Mouse (Mus musculus): ENCODE measurements around the gene Gm35315. TPM values are rescaled to one million over a fixed set of nuclear protein-coding genes. Genes with fewer than 3 reads are reported as not detected.
"Not testable (repeated sequence)": the region's sequence is repeated elsewhere in the genome, so short reads cannot be mapped to it uniquely, and the experiment has no call there.

The Gm35315 gene
- 0.90 and 1.2 TPM in 2 replicates for polyA plus RNA-seq (2012; rRNA removed)

DNA sequence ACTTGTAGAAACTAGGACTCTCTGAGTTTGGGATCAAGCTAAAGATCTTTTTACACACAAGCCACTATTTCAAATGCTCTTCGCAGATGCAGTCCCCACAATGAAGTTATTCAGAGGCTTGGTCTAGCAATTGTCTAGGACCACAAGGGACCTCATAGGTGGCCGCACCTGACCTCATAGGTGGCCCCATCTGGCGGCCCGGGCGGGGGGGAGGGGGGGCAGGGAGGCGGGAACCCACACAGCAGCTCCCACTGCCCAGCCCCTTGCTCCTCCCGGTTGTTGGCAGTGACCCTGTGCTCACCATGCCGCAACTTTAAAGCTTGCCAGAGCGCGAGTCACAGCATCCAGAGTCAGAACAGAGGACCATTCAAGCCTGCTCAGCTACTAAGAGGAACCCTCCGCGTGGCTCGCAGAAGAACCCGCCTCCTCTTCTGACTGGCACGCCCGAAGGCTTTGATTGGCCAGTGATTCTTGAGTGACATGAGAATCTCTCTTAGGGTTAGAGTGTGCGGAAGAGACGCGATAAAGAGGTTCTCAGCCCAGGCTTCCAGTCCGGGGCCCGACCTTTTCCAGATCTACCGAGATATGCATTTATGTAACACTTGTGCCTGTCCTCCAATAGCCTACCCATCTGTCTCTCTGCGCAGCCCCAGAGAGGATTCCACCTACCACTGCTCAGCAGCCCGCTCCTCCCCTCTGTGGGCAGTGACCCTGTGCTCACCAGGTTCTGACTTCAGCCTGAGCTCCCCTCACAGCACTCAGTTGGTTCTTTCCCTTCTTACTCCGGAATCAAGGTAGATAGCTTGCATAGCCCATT, at the start of gene Gm35315:
TSS of gene Gm35315 (minus strand) at position 391 of the 817 bp plus-strand sequence.
- DNase-seq (ENCODE audit: extremely low spot score in 1 of 2, low spot score in 1 of 2), result peak; percentile 90 to 92

DNA sequence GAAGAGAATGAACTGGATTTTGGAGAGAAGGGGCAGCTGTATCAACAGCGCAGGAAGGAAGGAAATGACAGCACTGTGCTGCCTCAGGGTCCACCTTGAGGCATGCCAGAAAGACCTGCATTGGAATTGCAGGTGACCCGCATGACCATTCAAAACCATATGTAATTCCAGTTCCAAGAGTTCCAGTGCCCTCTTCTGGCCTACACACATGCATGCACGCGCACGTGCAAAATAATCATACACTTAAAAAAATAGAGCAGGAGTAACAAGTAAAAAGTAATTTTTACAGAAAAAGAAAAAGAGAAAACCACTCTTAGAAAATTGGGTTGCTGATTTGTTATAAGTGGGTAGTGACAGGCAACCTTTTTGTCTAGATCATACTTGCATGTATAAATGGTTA, 48.8 kb upstream of the Gm35315 start:
- DNase-seq (ENCODE audit: extremely low spot score in 1 of 2, low spot score in 1 of 2), result no peak

DNA sequence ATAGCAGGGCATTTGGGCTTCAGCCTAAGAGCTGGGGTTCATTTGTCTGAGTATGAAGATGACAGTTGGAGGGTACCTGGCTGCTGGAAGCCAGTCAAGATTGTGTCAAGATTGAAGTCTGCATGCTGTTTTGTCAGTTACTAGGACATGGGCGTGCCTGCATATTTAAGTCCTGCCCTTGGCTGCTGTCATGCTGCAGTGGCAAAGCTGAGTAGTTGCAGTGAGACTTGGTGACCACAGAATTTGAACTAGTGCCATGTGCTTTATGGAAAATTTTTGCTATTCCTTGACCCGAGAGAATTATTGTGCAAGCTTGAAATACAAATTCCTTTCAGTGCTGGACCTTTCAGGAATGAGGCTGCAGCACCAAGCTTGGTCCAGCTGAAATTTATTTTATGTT, 48.1 kb upstream of the Gm35315 start:
- no peak for DNase-seq (ENCODE audit: extremely low spot score in 1 of 2, low spot score in 1 of 2)

DNA sequence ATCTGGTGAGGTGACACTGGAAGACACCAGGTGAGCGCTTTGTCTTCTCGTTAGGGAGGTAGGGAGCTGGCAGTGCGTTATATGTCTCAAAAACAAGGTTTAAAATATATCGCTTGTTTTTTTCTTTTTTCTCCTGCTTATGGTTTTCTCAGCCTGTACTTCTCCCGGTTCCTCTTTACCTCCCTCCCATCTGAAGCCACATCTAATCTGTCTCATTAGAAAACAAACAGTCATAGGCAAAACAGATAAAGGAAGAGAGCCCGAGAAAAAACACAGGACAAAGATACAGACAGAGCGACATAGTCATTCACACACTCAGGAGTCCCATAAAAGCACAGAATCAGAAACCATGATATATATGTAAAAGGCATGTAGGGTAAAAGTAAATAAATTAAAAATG, 46.2 kb upstream of the Gm35315 start:
- DNase-seq (ENCODE audit: extremely low spot score in 1 of 2, low spot score in 1 of 2), result no peak

DNA sequence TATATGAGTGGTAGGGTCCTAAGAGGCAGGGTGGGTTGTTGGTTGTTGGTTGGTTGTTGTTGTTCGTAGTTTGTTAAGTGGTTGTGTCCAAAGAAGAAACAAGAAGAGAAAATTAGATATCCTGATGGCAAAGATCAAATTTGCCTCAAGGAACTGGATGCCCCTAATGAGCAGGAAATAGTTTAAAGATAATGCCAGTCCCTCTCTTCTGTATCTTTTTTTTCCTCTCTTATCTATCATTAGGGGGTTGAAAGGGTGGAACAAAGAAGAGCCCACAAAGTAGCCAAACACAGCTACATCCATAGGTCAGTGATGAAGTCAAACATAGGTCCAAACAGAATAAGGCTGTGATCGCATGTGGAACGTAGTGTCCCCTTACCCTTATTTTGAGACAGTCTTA, 45.1 kb upstream of the Gm35315 start:
- DNase-seq (ENCODE audit: extremely low spot score in 1 of 2, low spot score in 1 of 2), result no peak

DNA sequence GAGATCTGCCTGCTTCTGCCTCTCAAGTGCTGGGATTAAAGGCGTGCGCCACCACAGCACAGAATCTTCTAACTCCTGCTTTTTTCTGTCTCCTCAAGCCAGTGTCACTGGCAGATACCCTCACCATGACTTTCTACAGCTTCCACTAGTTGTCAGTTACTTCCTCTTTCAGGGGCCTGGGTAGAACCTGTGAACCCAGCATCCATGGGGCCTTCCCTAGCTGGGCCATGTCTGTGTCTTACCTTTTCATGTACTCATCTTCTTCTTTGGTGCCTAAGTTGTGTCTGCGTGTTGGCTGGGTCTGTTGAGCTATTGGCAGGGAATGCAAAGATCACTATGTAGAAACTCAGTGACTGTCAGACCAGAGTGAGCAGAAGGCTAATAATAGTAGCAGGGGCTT, 43.6 kb upstream of the Gm35315 start:
- no peak for DNase-seq (ENCODE audit: extremely low spot score in 1 of 2, low spot score in 1 of 2)

DNA sequence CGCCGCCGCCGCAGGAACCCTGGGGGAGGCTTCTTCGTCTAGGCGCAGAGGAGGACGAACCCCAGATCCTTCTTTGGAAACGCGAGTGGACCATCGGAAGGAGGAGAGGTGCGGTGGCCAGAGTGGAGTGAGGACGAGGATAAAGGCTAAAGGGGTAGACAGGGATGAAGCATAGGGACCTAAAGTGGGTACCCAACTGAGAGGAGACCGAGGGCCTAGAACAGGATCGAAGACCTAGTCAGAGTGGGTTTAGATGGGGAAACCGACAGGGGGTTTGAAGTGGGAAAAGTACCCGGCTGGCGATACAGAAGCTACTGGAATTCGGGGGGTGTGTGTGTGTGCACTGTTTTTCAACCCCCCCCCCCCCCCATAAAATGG, 41.9 kb upstream of the Gm35315 start:
- DNase-seq (ENCODE audit: extremely low spot score in 1 of 2, low spot score in 1 of 2), result no peak

DNA sequence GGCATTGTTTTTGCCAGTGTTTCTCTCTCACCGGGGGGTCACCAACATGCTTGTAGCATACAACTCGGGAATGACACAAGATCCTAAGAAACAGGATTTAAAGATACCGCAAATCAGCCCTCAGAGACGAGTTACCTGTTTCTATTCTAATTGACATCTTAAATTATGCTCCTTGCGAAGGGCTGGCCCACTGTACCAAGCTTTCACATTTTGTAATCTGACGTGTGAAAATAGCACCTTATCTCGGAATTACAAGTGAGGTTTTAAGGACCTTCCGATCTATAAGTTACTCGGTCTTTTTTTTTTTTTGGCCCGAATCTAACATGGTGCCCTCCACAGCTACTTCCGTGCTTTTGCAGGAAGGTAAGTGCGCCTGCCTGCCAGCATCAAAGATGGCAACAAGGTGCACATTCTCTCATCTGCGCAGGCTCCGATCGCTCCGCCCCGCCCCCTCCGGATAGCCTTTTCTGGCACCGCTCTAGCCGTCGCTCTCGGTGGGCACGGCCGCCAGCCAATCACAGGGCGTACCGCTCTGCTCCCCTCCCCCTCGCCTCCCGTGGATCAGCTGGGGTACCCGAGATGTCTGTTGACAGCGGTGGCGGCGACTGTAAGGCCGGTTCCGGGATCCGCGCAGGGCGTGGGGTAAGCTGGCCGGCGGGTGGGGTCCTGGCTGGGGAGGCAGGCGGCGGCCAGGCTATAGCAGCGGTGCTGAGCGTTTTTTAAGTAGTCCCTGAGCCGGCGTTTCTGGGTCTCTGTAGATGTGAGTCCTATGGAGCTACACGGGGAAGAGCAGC, 41.3 kb upstream of the Gm35315 start, which contains the start of gene Chfr:
TSS of gene Chfr (plus strand) at position 550 of the 794 bp plus-strand sequence.
- DNase-seq (ENCODE audit: extremely low spot score in 1 of 2, low spot score in 1 of 2), result peak; percentile 98 to 100

DNA sequence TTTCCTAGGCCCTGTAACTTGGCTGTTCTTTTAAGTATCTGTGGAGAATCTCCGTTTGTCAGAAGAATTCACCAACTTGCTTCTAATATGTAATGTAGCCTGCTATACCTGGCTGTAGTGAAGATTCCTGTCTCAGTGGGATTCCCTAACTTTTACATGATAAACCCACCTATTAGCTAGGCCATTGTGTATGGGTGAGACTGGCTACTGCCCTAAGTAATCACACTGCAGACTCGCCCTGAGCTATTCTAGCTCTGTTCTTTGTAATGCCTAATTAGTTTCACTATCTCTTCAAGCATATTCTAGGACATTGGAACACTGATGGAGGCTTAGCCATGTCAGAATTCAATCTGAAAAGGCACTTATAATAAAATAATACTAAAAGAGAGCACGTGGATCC, 28.2 kb upstream of the Gm35315 start:
- DNase-seq (ENCODE audit: extremely low spot score in 1 of 2, low spot score in 1 of 2), result not testable (repeated sequence)

DNA sequence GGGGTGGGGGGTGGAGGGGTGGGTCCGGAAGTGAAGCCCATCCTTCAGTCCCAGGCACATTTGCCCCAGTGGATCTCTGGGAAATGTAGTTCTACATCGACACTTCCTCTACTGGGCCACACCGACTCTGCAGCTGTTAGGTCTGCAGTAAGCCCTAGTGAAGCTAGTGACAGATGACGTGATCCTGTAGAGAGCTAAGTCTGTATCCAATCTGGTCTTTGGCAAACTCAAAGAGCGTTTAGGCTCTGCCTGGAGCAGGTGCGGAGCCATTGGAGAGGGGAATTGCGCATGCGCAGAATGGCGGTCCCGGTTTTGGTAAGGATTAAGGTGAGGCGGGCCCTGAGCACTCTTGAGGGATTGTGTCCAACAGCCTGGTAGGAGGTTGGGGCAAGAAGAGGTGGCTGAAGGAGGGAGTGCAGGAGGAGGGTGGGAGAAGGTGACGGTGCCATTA, 15.8 kb upstream of the Gm35315 start, which contains the start of gene Zfp605:
TSS of gene Zfp605 (plus strand) at position 102 of the 451 bp plus-strand sequence.
- DNase-seq (ENCODE audit: extremely low spot score in 1 of 2, low spot score in 1 of 2), result peak; percentile 94 to 96

DNA sequence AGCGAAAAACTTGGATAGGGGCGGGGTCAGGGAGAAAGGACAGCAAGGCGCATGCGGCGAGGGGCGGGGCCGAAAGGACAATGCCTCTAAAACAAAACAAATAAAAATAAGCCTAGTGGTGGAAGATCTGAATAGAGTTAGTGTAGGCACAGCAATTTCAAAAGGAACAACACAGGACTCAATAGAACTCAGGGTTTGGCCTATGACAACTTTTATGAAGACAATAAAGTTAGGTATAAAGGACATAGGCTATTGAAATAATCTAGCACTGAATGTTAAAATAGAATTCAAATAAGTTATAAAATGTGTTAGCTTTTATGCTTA, 14.0 kb upstream of the Gm35315 start:
- no peak for DNase-seq (ENCODE audit: extremely low spot score in 1 of 2, low spot score in 1 of 2)

DNA sequence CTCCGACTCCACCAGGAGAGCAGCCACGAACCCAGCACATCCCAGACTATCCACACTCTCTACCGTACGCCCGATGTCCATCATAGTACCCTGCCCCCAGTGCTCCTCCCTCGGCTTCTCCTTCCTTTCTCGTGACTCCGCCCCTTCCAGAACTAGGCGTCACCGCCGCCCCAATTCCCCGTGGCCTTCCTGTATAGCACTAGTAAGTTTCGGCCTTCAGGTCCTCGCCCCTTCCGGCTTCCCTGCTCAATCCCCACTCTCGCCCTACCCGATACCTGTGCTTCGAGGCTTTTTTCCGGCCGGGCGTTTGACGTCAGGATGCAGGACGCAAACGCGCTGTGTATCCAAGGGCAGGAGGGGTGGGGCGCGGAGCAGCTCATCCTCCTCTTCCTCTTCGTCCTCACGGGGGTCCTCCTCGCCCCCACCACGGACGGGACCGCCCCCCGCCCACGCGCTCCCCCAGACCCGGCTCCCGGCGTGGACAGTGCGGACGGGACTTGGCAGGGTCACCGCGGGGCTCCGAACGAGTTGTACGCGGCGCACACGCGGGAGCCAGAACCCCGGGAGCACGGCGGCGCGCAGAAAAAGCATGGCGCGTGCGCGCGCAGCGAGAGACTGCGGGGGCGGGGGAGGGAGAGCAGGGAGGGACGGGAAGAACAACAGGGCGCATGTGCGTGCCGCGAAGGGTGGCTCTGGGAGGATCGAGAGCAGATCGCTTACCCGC, 13.5 kb upstream of the Gm35315 start, which contains the start of gene Gtpbp6:
TSS of gene Gtpbp6 (minus strand) at position 617 of the 724 bp plus-strand sequence.
- DNase-seq (ENCODE audit: extremely low spot score in 1 of 2, low spot score in 1 of 2), result peak; percentile 91 to 96

DNA sequence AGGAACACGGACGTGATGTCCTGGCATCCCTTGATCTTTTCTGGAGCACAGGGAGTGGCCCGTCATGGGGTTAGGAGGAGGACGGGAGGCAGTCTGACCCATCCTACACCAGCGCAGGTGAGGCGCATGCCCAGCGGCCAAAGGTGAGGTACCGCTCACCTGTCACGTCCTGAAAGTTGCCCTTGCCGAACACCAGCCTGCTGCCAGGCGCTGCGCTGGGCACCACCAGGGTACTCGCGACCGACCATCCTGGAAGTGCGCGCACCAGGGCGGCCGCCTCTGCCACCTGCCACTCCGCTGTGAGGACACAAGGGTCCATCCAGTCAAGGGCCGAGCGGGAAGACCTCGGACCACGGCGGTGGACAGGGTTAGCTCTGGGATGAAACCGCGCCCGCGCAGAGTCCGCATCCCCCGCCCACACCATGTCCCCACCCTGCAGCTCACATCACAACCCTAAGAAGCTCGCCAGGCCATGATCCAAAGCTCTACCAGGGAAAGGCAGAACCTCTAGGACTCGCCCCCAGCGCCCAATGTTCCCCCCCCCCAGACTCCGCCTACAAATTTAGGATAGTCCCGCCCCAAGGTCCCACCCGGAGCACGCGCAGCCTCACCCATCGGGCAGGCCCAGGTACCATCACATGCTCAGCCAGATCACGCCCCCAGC, 12.8 kb upstream of the Gm35315 start:
- peak; percentile 34 to 39 for DNase-seq (ENCODE audit: extremely low spot score in 1 of 2, low spot score in 1 of 2)

DNA sequence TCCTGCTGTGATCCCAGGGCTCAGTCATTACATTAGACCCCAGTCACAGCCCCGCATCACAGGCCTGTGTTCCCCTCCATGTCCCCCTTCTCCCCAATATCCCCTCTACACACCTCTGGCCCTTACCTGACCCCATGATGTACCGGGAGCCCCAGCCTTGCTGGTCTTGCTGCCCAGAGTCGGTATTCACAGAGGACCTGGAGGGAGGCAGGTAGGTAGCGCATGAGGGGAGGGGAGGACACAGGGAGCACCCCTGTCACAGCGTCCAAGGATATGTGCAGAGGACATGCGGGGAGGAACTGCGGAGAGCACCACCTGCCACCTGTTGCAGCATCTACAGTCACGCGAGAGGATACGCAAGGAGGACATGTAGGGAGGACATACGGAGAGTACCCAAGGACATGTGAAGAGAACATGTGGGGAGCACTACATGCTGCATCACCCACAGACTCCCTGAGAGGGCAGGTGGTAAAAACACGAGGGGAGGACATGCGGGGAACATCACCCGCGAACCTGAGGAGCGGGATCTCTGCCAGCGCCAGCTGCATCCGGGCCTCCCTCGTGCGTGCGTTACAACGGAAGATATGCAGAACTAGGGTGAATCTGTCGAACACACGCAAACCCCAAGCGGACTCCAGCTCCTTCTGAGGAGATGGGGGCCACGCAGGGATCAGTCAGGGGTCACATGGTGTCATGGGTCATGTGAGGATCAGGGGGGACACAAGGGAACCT, 12.1 kb upstream of the Gm35315 start:
- DNase-seq (ENCODE audit: extremely low spot score in 1 of 2, low spot score in 1 of 2), result peak in 1 of 2 experiments; percentile 17

DNA sequence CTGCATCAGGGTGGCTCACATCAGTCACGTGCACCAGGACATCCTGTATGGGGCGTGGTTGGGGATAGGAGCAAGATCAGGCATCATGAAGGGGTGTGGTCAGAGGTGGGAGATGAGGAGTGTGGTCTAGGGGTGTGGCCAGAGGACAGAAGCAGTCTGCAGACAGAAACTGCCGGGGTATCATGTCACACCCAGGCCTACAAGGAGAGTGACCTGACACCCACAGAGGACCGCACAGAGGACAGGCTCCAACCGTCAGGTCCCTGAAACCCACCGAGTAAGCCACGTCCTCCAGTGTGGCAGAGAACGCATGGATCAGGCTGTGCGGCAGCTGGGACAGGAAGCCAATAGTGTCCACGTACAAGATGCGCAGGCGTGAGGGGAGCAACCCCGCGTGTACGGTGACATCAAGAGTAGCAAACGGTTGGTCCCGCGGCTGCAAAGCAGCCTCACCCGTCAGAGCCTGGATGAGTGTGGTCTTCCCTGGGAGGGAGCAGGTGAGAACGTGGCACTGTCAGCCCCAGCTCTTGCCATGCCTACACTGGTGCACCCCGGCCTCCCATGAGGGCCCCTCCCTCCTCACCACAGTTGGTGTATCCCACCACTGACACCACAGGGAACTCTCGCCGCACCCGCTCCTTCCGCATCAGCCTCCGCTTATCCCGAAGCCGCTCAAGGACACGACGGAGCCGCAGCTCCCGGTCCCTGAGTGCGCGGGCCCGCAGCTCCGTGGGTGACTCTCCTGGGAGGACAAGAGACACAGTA, 10.6 kb upstream of the Gm35315 start:
- peak in 1 of 2 experiments; percentile 27 for DNase-seq (ENCODE audit: extremely low spot score in 1 of 2, low spot score in 1 of 2)

DNA sequence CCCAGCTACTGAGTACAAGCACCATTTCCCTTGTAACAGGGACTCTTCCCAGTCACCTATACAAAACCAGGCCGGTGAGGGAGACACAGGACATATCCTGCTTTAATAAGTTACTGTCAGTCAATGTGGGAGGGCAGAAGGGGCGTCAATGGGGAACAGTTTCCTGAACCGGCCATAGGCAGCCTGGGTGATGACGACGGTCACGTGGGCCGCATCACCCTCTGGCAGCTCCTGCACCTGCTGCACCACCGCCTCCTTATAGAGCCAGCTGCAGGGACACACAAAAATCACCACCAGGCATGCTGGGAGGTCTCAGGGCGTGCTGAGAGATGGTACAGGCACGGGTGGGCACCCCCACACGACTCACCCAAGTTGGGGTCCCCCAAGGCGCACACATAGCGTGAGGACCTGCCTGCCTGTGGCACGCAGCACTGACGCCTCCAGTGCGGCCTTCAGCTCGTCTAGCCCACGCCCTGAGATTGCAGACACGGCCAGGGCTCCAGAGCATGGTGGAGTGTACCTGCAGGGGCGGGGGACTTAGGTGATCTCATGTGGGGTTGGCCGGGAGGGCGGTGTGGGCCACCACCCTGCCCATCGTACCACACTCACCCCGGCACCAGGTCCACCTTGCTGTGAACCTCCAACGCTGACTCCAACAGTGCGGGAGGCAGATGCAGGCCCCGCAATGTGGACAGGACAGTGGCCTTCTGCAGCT, 9.8 kb upstream of the Gm35315 start:
- no peak for DNase-seq (ENCODE audit: extremely low spot score in 1 of 2, low spot score in 1 of 2)

DNA sequence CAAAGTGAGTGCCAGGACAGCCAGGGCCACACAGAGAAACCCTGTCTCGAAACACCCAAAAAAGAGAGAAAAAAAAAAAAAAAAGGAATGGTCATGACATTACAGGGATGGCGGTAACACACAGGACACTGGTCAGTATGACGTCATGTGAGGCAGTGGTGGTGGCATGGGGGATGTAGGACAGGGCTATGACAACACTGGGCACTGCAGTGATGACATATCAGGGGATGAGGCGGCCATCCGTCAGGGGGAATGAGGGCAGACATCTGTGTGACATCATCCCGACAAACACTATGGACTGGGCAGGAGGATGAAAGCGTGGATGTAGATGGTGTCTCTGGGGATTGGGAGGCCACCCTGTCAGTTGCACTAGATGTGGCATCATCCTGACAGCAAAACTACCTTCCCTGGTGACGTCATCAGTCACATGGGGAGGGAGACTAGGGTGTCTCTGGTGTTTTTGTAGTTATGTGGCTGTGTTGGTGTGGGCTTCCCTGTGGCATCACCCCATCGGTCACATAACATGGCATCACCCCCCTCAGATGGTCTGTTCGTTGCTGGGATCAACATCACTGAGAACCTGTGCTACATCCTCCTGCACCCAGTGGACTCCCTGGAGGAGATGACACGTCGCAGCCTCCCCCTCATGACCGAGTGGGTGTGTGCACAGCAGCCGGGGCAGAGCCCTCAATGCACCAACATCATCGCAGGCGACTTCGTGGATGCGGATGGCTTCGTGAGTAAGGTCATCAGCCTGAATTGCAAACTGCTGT, 8.8 kb upstream of the Gm35315 start:
- DNase-seq (ENCODE audit: extremely low spot score in 1 of 2, low spot score in 1 of 2), result no peak

DNA sequence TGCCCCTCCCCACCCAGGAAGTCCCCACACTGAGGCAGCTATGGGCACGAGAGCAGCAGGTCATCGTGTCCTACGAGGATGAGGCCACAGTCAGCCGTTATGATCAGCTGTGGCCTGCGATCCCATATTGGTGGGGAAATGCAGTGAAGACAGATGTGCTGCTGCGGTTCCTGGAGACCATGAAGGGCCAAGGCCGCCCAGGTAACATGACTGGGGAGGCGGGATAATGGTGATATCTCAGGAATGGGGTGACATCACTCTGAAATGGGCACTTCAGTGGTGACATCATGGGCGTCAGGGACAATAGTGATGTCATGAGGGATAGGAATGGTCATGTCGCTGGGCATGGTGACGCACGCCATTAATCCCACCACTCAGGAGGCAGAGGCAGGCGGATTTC, 8.2 kb upstream of the Gm35315 start:
- DNase-seq (ENCODE audit: extremely low spot score in 1 of 2, low spot score in 1 of 2), result no peak

Data from frontal cortex, adult 2 months (tissue).